Mouse (Mus musculus): Measurements from ENCODE around the gene Cdc37.
"Not testable (repeated sequence)": the region's sequence is repeated elsewhere in the genome, so short reads cannot be mapped to it uniquely, and the experiment has no call there.

Cdc37 gene

GRCm38 (mm10) chr9:21149654-21150419, at the start of gene Cdc37:
TSS of gene Cdc37 (minus strand) at chr9:21149982.
- peak; percentile 88 to 91 for DNase-seq (ENCODE audit: low spot score in 2 of 2)

DNA sequence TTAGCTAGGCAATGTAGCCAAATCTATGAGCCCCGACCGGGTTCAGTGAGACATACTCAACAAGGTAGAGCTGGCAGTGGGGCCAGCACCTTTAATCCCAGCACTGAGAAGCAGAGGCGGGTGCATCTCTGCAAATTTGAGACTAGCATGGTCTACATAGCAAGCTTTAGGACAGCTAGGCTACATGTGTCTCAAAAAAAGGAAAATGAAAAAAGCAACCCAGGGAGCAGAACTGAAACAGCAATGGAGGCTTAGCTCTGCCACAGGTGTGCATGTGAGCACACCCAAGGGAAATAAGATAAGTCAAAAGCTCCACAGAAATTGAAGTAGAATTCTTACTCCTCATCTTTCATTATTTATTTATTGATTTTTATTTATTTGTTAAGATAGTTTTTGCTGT, 49.2 kb upstream of the Cdc37 start:
- no peak for DNase-seq (ENCODE audit: low spot score in 2 of 2)

GRCm38 (mm10) chr9:21197981-21198380, 48.2 kb upstream of the Cdc37 start:
- peak; percentile 82 to 86 for DNase-seq (ENCODE audit: low spot score in 2 of 2)

DNA sequence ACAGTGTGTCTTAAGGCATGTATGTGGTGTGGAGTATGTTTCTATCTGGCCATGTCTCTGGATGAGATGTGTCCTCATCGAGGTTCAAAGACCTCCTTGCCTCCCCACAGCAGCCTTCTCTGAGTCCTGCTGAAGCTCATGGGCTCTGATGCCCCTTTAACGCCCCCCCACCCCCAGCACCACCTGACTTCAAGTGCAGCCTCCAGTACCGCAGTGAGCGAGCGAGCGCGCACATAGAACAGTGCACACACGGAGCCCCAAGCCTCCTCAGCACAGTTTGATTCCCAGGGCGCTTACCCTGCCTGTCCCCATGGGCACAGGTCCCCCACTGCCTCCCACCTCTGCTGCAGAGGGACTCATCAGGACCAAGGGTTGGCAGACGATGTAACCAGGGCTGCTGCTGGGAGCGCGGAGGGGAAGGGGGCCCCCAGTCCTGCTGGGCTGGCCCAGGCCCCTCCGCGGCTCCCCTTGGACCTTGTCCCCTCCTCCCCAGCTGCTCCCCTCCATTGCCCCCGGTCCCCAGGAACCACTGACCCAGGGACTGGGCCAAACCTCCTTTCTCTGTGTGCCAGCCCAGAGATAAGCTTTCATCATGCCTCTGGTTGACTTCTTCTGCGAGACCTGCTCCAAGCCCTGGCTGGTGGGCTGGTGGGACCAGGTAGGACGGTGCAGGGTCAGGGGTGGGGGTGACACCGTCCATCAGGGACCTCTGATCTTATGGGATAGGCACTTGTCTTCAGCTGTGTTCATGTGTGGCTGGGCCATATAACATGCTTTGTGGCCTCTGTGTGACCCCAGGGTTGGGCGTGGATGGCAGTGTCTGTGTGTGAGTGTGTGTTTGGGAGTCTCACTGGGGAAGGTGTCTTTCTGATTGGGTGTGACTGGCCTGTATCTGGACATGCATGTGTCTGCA, 47.0 kb upstream of the Cdc37 start:
- peak in 1 of 2 experiments; percentile 69 for DNase-seq (ENCODE audit: low spot score in 2 of 2)

- DNase-seq (ENCODE audit: low spot score in 2 of 2), result not testable (repeated sequence)
These were observed 46.1 kb upstream of the Cdc37 start for GRCm38 (mm10) chr9:21195736-21196505.

- DNase-seq (ENCODE audit: low spot score in 2 of 2), result no peak
These were observed 45.2 kb upstream of the Cdc37 start for GRCm38 (mm10) chr9:21194787-21195493.

GRCm38 (mm10) chr9:21193786-21194185, 44.0 kb upstream of the Cdc37 start:
- DNase-seq (ENCODE audit: low spot score in 2 of 2), result no peak

GRCm38 (mm10) chr9:21190670-21191069, 40.9 kb upstream of the Cdc37 start:
- DNase-seq (ENCODE audit: low spot score in 2 of 2), result no peak

GRCm38 (mm10) chr9:21189905-21190304, 40.1 kb upstream of the Cdc37 start:
- DNase-seq (ENCODE audit: low spot score in 2 of 2), result no peak

DNA sequence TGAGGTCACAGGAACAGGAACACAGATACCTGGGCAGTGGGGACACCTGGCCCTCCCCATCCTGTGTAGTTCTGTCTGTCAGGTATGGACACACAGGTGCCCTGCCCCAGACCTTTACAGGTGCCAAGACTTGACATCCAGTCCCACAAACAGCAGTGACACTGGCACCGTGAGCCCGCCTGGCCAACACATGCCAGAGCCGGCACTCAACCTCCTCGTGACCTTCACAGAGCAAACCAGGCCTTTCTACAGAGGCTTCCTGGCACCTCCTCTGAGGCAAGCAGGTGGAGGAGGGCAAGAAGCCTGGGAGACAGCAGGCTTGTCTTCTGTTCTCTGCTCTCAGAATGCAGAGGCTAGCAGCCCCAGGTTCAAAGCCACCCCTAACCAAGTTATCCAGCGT, 35.7 kb upstream of the Cdc37 start:
- DNase-seq (ENCODE audit: low spot score in 2 of 2), result no peak

DNA sequence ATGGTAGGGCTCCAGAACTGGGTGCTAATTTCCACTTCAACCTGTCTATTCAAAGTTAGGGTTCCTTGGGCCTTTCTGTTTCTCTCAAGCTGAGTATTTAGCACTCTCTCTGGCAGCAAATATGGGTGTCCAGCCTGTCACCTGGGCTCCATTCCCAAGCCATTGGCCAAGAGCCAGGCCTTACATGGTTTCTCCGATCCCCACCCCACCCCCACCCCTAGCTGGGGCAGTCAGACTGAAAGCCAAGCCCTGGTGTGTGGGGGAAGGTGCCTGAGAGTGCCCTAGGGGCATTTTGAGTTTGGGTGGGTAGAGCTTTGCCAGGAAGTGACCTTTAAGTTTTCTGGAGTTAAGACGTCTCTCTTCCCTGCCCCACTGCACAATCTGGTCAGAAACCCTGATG, 35.0 kb upstream of the Cdc37 start:
- DNase-seq (ENCODE audit: low spot score in 2 of 2), result no peak

DNA sequence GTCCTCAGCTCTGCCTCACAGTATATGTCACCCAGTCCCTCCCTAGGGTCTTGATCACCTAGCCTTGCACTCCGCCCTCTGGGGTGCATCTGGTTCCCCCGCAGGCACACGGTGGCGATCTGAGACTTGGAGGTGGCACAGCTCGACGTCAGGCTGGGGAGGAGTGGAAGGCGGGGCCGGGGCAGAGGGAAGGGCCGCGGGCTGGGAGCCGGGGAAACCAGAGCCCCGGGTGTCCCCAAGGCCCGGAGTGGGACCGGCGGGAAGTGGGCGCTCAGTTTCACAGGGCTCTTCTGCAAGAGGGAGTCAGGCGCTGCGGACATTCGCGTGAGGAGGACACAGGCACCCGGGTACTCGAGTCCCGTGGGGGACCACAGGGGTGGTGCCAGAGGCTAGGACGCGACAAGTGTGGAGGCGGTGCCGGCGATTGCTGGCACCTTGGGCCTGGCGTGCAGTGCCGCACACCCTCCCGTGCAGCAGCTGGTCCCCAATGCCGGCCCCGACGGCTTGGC, 34.2 kb upstream of the Cdc37 start:
- DNase-seq (ENCODE audit: low spot score in 2 of 2), result no peak

DNA sequence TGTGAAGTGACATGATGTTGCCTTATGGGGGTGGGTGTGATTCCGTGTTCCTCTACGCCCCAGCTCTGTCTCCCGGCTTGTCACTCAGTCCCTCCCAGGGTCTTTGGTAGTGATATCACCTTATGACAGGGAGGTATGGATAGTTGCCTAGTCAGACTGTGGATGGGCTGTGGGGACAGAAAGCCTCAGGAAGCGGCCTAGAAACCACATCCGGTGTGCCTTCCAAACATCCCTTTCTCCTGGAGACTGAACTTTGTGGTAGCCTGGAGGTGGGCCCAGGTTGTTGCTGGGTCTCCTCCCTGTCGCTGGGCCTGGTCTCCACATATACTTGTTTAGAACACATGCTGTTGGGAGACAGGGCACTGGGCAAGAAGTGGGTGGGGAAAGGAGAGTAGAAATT, 33.6 kb upstream of the Cdc37 start:
- DNase-seq (ENCODE audit: low spot score in 2 of 2), result no peak

DNA sequence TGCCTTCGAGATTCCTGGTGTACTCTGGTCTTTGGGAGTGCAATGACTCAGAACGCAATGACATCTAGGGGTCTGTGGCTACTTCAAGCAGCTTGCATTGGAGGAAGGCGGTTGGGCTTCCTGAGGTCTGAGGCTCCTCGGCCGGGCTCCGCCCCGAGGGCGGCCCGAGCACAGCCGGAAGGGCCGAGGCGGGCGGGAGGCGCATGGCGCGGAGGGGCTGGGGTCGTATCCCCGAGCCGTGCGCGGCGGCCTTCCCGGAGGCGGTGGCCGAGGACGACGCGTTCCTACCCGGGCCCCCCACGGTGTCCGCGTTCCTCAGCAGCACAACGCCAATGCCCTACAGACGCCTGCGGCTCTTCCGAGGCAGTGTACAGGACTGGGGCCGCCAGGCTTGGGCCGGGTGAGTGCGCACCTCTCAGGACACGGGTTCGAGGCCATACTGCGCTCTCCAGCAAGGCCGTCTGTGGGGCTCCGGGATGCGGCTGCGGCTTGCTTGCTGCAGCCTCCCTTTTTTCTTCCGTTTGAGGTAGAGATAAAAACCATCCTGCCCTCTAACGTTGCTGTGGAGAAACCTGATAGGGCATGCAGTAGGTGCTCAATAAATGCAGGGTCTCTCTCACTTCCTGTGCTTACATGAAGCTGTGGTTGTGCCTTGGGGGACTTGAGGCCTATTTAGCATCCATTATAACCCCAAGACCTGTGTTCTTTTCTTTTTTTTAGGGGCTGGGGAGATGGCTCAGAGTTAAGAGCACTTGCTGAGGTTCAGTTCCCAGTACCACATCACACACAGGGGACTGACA, 31.8 kb upstream of the Cdc37 start:
- DNase-seq (ENCODE audit: low spot score in 2 of 2), result no peak

GRCm38 (mm10) chr9:21180841-21181240, 31.1 kb upstream of the Cdc37 start:
- no peak for DNase-seq (ENCODE audit: low spot score in 2 of 2)

GRCm38 (mm10) chr9:21180402-21180801, 30.6 kb upstream of the Cdc37 start:
- DNase-seq (ENCODE audit: low spot score in 2 of 2), result no peak

DNA sequence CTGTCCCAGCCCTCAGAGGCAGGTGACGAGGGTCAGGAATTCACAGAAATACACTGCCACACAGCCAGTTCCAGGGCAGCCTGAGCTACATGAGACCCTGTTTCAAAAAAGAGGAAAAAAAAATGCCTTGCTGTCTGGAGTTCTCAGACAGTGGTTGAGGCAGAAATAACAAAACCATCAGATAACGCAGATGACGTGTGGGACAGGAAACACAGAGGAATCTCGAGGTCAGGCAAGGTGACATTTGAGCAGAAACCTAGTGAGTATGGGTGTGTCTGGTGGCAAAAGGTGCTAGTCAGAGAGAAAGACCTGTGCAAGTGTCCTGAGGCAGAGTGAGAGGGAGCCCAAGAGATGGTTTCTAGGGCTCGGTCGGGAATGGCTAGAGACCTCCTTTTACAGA, 22.6 kb upstream of the Cdc37 start:
- no peak for DNase-seq (ENCODE audit: low spot score in 2 of 2)

GRCm38 (mm10) chr9:21169157-21169556, 19.4 kb upstream of the Cdc37 start:
- no peak for DNase-seq (ENCODE audit: low spot score in 2 of 2)

DNA sequence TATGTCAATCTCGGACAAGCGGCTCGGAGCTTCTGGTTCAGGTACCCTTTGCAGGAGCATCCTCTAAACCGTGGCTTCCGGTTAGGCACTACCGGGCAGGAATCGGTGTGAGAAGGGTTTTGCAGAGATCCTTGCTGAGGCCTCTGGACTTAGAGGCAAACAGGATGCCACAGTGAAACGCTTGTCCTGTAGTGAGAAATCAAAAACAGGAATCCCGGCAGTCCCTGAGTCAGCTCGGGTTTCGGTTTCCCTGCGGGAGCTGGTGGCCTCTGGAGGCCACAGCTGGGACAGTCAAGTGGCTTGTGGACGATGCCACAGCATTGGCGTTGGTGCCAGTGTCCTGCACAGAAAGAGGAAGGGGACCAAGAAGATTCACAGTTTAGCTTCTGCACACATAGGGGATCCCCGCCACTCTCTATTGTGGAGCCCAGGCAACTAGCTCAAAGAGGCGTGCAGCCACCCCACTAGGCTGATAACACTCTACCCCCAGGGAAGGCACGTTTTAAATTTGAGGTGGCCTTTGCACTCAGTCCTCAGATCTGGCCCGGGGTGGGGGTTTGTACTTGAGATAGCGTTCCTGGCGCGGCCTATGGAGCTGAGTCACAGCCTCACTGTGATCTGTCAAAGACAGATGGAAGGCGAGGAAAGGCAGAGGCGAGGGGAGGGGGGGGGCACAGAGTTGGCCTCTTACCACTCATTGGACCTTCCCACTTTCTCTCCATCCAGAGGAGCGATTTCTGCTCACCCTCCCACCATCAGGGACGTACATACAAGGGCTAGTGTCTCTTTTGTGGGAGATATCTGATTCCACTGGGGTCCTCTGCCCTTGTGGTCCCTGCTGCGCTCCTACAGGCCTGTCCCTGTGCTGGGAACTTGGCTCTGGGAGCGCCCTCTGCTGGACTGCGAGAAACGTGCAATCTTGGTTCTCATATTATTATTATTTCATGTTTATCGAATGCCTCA, 18.7 kb upstream of the Cdc37 start:
- DNase-seq (ENCODE audit: low spot score in 2 of 2), result no peak

All from frontal cortex, postnatal 10 days (tissue).